Mouse (Mus musculus) gastrocnemius, postnatal 25 days (tissue): ENCODE results near the gene Rab34. TPM values are rescaled to one million over a fixed set of nuclear protein-coding genes. Genes with fewer than 3 reads are reported as not detected.

Experiments
- DNase-seq: peaks from one replicate; pipeline ENCODE4 v3.0.0; 2022
- total RNA-seq, 2 experiments: library from RNA; stranded (reverse); gene quantifications; 1 replicate in 1 of 2; 2 replicates in 1 of 2; pipeline ENCODE4 v1.2.3; 2021

Rab34 gene
- total RNA-seq, 2 experiments from 2014 or later, result 5.0 to 7.3 TPM

GRCm38 (mm10) chr11:78164924-78165760, 23.1 kb upstream of the Rab34 start, which contains the start of gene Traf4:
Traf4 (minus strand) TSS chr11:78165589.
- peak; percentile 85 for DNase-seq

- DNase-seq, result peak; percentile 51
Observed at GRCm38 (mm10) chr11:78165761-78166109, 22.5 kb upstream of the Rab34 start.

GRCm38 (mm10) chr11:78166161-78166560, 22.1 kb upstream of the Rab34 start:
- DNase-seq, result no peak

GRCm38 (mm10) chr11:78166640-78167039, 21.6 kb upstream of the Rab34 start:
- no peak for DNase-seq

GRCm38 (mm10) chr11:78167257-78167959, 20.8 kb upstream of the Rab34 start:
- no peak for DNase-seq

- no peak for DNase-seq
Observed at GRCm38 (mm10) chr11:78168541-78169468, 19.4 kb upstream of the Rab34 start.

GRCm38 (mm10) chr11:78170306-78170705, 17.9 kb upstream of the Rab34 start:
- DNase-seq, result no peak

- no peak for DNase-seq
Observed at GRCm38 (mm10) chr11:78171328-78171727, 16.9 kb upstream of the Rab34 start.

- no peak for DNase-seq
Observed at GRCm38 (mm10) chr11:78172034-78172747, 16.0 kb upstream of the Rab34 start.

GRCm38 (mm10) chr11:78172748-78173383, 15.4 kb upstream of the Rab34 start:
- DNase-seq, result no peak

- DNase-seq, result no peak
Observed at GRCm38 (mm10) chr11:78174506-78174905, 13.7 kb upstream of the Rab34 start.

- DNase-seq, result no peak
Observed at GRCm38 (mm10) chr11:78175771-78176401, 12.3 kb upstream of the Rab34 start.

GRCm38 (mm10) chr11:78176402-78176862, 11.8 kb upstream of the Rab34 start, which contains the start of the genes Nek8 and Tlcd1:
Nek8 (minus strand) TSS chr11:78176675.
Tlcd1 (plus strand) TSS chr11:78176711.
- peak; percentile 88 for DNase-seq

- no peak for DNase-seq
Observed at GRCm38 (mm10) chr11:78176905-78177331, 11.3 kb upstream of the Rab34 start.

- DNase-seq, result no peak
Observed at GRCm38 (mm10) chr11:78177437-78177836, 10.8 kb upstream of the Rab34 start.

GRCm38 (mm10) chr11:78177903-78178858, 10.0 kb upstream of the Rab34 start:
- peak; percentile 93 for DNase-seq

GRCm38 (mm10) chr11:78178859-78179437, 9.3 kb upstream of the Rab34 start:
- DNase-seq, result no peak

- DNase-seq, result no peak
Observed at GRCm38 (mm10) chr11:78179438-78179999, 8.7 kb upstream of the Rab34 start.
